Mouse (Mus musculus) G1E (cell line): Measurements from ENCODE around the gene Ddx55. TPM values are rescaled to one million over a fixed set of nuclear protein-coding genes. Genes with fewer than 3 reads are reported as not detected.
"Not testable (repeated sequence)": the region's sequence is repeated elsewhere in the genome, so short reads cannot be mapped to it uniquely, and the experiment has no call there.

ENCODE experiments used
- ATAC-seq: 2 replicates; pipeline ENCODE4 v1.8.0; 2016; ENCODE audit warnings: mild to moderate bottlenecking; ENCODE audit not compliant: insufficient number of reproducible peaks, poor library complexity, low FRiP score, severe bottlenecking; ENCODE audit errors: extremely low read depth
- DNase-seq: peaks from one replicate; pipeline ENCODE4 v3.0.0; 2012; ENCODE audit warnings: low spot score
- H3K27me3 ChIP-seq: 2 replicates; pipeline ENCODE4 v1.6.1; 2012; ENCODE audit warnings: mild to moderate bottlenecking, low read length, inconsistent platforms; ENCODE audit not compliant: insufficient read depth
- H3K36me3 ChIP-seq: replicated peaks from 2 replicates; pipeline ENCODE3; 2012; ENCODE audit warnings: mild to moderate bottlenecking, inconsistent platforms
- H3K4me1 ChIP-seq: 2 replicates; pipeline ENCODE4 v1.6.1; 2012; ENCODE audit warnings: low read depth, low read length, inconsistent platforms, mixed read lengths; ENCODE audit not compliant: insufficient read depth
- H3K4me3 ChIP-seq: 2 replicates; pipeline ENCODE4 v1.5.1; 2012; ENCODE audit warnings: low read depth, mild to moderate bottlenecking, inconsistent platforms, low read length, moderate library complexity, mixed read lengths
- H3K9me3 ChIP-seq: replicated peaks from 2 replicates; pipeline ENCODE4 v1.6.1; 2012; ENCODE audit warnings: inconsistent platforms
- CTCF ChIP-seq: IDR thresholded peaks from 2 replicates; pipeline ENCODE4 v1.5.1; 2012; ENCODE audit warnings: low read depth, low read length, inconsistent platforms, mixed read lengths
- GATA1 ChIP-seq: IDR thresholded peaks from 2 replicates; pipeline ENCODE4 v1.6.1; 2012; ENCODE audit warnings: borderline replicate concordance, low read length, inconsistent platforms, mixed read lengths
- GATA2 ChIP-seq: IDR thresholded peaks from 2 replicates; pipeline ENCODE4 v1.6.1; 2012; ENCODE audit warnings: low read depth, low read length, inconsistent platforms, borderline replicate concordance
- POLR2AphosphoS5 ChIP-seq: IDR thresholded peaks from 2 replicates; pipeline ENCODE4 v1.6.1; 2012; ENCODE audit warnings: low read depth, low read length, inconsistent platforms; ENCODE audit not compliant: insufficient replicate concordance
- TAL1 ChIP-seq: conservative IDR thresholded peaks from 2 replicates; pipeline ENCODE4 v1.6.1; 2012; ENCODE audit warnings: low read depth, low read length, inconsistent platforms, mixed read lengths
- polyA plus RNA-seq: library from polyadenylated mRNA; stranded (reverse); fragments of >175 nt; gene quantifications from 2 replicates; pipeline ENCODE4 v1.2.3, GENCODE M21; 2012
- total RNA-seq, 2 experiments: library from RNA; stranded (forward) in 1 of 2; stranded (reverse) in 1 of 2; fragments of 200-1000 nt in 1 of 2; fragments of >200 nt in 1 of 2; fragmentation: Nextera tagmentation in 1 of 2; gene quantifications; 2 replicates each; pipeline ENCODE4 v1.2.3; 2014 to 2017

Gene Ddx55
- total and polyA plus RNA-seq, 3 experiments, result 21.7 to 25.6 (median 23.1) TPM

DNA sequence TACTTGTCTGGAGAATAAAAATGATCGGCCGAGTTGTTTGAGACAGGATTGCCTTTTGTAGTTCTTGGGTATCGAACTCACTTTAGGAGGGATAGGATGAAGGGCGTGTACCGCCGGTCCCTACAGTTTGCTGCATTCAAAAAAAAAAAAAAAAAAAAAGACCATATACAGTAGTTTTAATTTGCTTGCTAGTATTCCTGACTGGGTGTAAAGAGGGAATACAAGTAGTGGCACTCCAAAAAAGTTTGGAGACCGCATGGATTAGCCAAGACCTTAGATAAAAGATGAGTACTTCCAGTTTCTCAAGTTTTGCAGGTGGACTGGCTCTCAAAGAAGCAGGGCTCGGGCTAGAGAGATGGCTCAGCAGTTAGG lies 11.1 kb upstream of the Ddx55 start:
- TF ChIP-seq POLR2AphosphoS5, result no peak
- TF ChIP-seq CTCF, result no peak
- no peak for TF ChIP-seq GATA1
- TF ChIP-seq TAL1, result no peak
- no peak for TF ChIP-seq GATA2
- Histone ChIP-seq H3K4me1 (peaks cover 47% of the 10 kb centered on the region), H3K4me3 (peak overlapping the region; percentile 90), H3K9me3 (no peaks in the 10 kb centered on the region), H3K36me3 (peaks cover 46% of the 10 kb centered on the region), H3K27me3 (peaks cover 5% of the 10 kb centered on the region; the same call in 1 of the 2 replicates)
- DNase-seq (no peak), ATAC-seq (no peak)

DNA sequence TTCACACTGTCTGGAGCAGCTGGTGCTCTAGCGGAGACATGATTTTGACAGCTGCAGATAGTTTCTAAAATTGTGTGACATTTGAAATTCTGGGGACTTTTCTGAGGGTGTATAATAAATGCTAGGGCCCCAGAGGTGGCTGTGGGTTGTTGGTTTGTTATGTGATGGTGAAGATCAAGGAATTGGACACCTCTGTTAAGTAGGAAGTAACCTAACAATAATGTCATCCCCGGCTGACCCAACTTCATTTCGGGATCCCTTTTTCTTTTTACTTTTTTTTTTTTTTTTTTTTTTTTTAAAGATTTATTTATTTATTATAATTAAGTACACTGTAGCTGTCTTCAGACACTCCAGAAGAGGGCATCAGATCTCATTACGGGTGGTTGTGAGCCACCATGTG lies 1.9 kb upstream of the Ddx55 start:
- Histone ChIP-seq H3K4me1 (peaks cover 37% of the 10 kb centered on the region), H3K36me3 (peaks cover 59% of the 10 kb centered on the region)
- ATAC-seq, H3K9me3 ChIP-seq, H3K4me3 ChIP-seq, DNase-seq, H3K27me3 ChIP-seq: not testable (repeated sequence)

DNA sequence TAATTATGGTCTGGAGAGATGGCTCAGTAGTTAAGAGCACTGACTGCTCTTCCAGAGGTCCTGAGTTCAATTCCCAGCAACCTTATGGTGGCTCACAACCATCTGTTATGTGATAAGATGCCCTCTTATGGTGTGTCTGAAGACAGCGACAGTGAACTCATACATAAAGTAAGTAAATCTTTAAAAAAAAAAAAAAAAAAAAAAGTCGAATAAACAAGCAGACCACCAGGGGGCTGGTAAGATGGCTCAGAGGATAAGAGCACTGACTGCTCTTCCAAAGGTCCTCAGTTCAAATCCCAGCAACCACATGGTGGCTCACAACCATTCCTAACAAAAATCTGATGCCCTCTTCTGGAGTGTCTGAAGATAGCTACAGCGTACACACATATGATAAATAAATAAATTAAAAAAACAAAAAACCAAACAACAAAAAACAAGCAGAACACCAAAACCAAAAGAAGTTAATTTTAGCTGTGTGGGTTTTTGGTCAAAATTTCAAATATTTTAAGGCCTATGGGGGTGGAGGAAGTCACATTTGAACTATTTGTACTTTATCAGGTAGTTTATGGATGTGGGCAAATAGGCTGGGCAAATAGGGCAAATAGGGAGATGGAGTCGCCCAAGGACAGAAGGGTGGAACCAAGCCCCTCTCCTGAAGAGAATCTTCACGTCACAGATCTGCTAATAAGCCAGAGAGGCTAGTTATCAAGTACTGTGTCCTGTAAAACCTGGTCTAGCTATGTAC lies 1.1 kb upstream of the Ddx55 start:
- not testable (repeated sequence) for H3K9me3 ChIP-seq, ATAC-seq, H3K27me3 ChIP-seq, DNase-seq
- peak overlapping the region; percentile 100 for H3K4me3 ChIP-seq
- H3K4me1 ChIP-seq, result peaks cover 34% of the 10 kb centered on the region
- peaks cover 59% of the 10 kb centered on the region for H3K36me3 ChIP-seq

DNA sequence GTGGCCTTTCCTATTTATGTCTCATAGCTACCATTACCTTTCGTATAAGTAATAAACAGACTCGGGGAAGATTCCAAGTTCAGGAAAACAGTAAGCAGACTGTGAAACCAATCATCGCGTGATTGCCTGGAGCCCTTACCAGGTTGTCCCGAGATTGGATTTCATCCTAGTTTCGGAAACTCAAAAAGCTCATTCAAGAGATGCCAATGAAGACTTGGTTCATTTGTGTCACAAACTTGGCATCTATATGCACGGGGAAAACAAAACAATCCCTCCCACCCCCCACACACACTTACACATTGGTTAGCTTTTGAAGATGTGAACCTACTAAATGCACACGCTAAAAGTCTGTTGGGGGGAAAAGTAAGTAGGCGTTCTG lies 581 bp upstream of the Ddx55 start:
- ATAC-seq, result no peak
- peaks cover 59% of the 10 kb centered on the region for H3K36me3 ChIP-seq
- DNase-seq, result no peak

DNA sequence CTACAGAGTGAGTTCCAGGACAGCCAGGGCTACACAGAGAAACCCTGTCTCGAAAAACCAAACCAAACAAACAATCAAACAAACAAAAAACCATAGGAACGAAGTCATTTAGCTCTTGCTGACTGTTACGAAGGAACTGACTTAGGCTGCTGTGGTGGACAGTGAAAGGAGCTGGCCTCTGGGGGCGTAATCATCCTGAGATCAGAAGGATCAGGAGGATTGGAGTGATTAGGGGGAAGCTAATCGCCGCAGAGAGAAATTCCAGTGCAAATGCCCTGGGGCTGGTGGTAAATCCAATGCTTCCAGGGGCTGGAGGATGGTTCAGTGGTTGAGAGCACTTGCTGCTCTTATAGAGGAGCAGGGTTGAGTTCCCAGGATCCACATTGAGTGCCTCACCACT lies 943 bp downstream of the Ddx55 start:
- Histone ChIP-seq H3K4me1 (peaks cover 33% of the 10 kb centered on the region), H3K27me3 (no peaks in the 10 kb centered on the region), H3K4me3 (peak overlapping the region; percentile 100), H3K36me3 (peaks cover 60% of the 10 kb centered on the region), H3K9me3 (no peaks in the 10 kb centered on the region)
- ATAC-seq (no peak), DNase-seq (no peak)
- TF ChIP-seq GATA2 (no peak), CTCF (no peak), POLR2AphosphoS5 (no peak), TAL1 (no peak), GATA1 (no peak)

More for the DNA sequence above, 581 bp upstream of the Ddx55 start:
- Histone ChIP-seq H3K4me1 (peaks cover 34% of the 10 kb centered on the region), H3K4me3 (peak overlapping the region; percentile 100), H3K9me3 (no peaks in the 10 kb centered on the region), H3K27me3 (no peaks in the 10 kb centered on the region)
- TF ChIP-seq GATA2 (no peak), POLR2AphosphoS5 (no peak), CTCF (no peak), TAL1 (no peak), GATA1 (no peak)

DNA sequence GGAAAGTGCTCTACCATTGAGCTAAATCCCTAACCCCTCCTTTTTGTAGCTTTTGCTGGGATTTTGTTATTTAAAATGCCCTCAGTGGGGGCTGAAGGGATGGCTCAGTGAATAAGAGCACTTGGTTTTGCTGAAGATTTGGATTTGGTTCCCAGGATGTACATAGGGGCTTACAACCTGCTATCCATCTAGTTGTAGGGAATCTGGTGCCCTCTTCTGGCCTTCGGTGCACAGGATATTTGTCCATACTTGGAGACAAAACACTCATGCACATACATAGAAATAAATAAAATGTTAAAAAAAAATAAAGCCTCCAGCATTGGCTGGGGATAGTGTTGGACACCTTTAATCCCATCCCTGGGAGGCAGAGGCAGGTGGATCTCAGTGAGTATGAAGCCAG lies 2.5 kb downstream of the Ddx55 start:
- no peak for DNase-seq
- Histone ChIP-seq H3K27me3 (no peaks in the 10 kb centered on the region), H3K36me3 (peaks cover 71% of the 10 kb centered on the region), H3K9me3 (no peaks in the 10 kb centered on the region), H3K4me3 (no peak overlapping the region), H3K4me1 (peaks cover 31% of the 10 kb centered on the region)
- TF ChIP-seq TAL1 (no peak), POLR2AphosphoS5 (no peak), CTCF (no peak), GATA1 (no peak), GATA2 (no peak)
- no peak for ATAC-seq

DNA sequence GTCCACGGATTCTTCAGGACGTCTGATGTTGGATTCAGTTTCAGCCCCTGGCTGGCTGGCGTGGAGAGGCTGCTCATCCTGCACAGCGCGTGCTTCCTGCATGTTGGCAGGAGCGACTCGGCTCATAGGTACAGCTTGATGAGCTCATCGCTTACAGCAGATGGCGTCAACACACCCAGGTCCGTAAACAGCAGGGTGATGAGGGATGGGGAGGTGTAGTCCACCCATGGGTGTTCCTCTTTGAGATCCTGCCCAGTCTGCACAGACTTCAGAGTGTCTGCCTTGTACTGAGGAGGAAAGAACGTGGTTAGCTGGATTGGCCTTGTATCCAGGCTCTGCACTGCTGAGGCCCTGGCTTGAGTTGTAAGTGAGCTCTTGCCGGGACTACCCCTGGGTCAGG lies 18.4 kb downstream of the Ddx55 start:
- no peaks in the 10 kb centered on the region for H3K9me3 ChIP-seq
- no peak overlapping the region for H3K4me3 ChIP-seq
- no peak for DNase-seq
- no peak for ATAC-seq
- peaks cover 99% of the 10 kb centered on the region for H3K36me3 ChIP-seq
- TF ChIP-seq GATA1, result no peak
- 0 out of 2 replicates have a peak, but pooled peaks have one; percentile 23 for TF ChIP-seq POLR2AphosphoS5
- H3K4me1 ChIP-seq, result peaks cover 32% of the 10 kb centered on the region
- H3K27me3 ChIP-seq, result no peaks in the 10 kb centered on the region
